Mouse (Mus musculus) ES-Bruce4 (cell line): ENCODE results near the gene Serp1. TPM values are rescaled to one million over a fixed set of nuclear protein-coding genes. Genes with fewer than 3 reads are reported as not detected.

Source experiments
- H3K27ac ChIP-seq: 2 replicates; pipeline ENCODE4 v1.5.1; 2012; ENCODE audit warnings: low read length, inconsistent platforms; ENCODE audit not compliant: insufficient read depth
- H3K27me3 ChIP-seq: 2 replicates; pipeline ENCODE4 v1.6.1; 2012; ENCODE audit warnings: mild to moderate bottlenecking, low read length, inconsistent platforms; ENCODE audit not compliant: control insufficient read depth, poor library complexity, insufficient read depth, severe bottlenecking
- H3K36me3 ChIP-seq: 2 replicates; pipeline ENCODE4 v1.6.1; 2012; ENCODE audit warnings: inconsistent platforms, mild to moderate bottlenecking, low read length, moderate library complexity; ENCODE audit not compliant: control insufficient read depth, poor library complexity, insufficient read depth, severe bottlenecking
- H3K4me1 ChIP-seq: one replicate; pipeline ENCODE4 v1.8.1; 2011; ENCODE audit warnings: low read length; ENCODE audit not compliant: control insufficient read depth, insufficient read depth
- H3K4me3 ChIP-seq: 2 replicates; pipeline ENCODE4 v1.5.1; 2011; ENCODE audit warnings: low read depth, mild to moderate bottlenecking, low read length
- H3K9ac ChIP-seq: 2 replicates; pipeline ENCODE4 v1.6.1; 2012; ENCODE audit warnings: low read depth, mild to moderate bottlenecking, inconsistent platforms; ENCODE audit not compliant: poor library complexity, severe bottlenecking
- H3K9me3 ChIP-seq: replicated peaks from 2 replicates; pipeline ENCODE4 v1.6.1; 2012; ENCODE audit warnings: mild to moderate bottlenecking, low read length, inconsistent platforms; ENCODE audit not compliant: control insufficient read depth, poor library complexity, insufficient read depth, severe bottlenecking
- CTCF ChIP-seq: IDR thresholded peaks from one replicate; pipeline ENCODE4 v1.8.1; 2011; ENCODE audit warnings: low read depth, low read length
- EP300 ChIP-seq: IDR thresholded peaks from 2 replicates; pipeline ENCODE4 v1.6.1; 2011; ENCODE audit warnings: low read depth, low read length; ENCODE audit not compliant: insufficient read depth
- POLR2A ChIP-seq: IDR thresholded peaks from one replicate; pipeline ENCODE4 v1.8.1; 2011; ENCODE audit warnings: low read length; ENCODE audit not compliant: insufficient read depth
- polyA plus RNA-seq: library from polyadenylated mRNA; stranded (reverse); fragments of >200 nt; gene quantifications from 2 replicates; pipeline ENCODE4 v1.2.4, GENCODE M21; 2011; ENCODE audit warnings: low read depth; ENCODE audit not compliant: missing spikeins, insufficient read depth, insufficient read length

The Serp1 gene
- polyA plus RNA-seq, 1 experiment, result 48.0 TPM

GRCm38 (mm10) chr3:58521361-58521760 lies 4.3 kb downstream of the Serp1 start:
- Histone ChIP-seq H3K27ac (no peak overlapping the region), H3K27me3 (no peaks in the 10 kb centered on the region), H3K4me1 (no peaks in the 10 kb centered on the region), H3K36me3 (peaks cover 27% of the 10 kb centered on the region), H3K9me3 (no peaks in the 10 kb centered on the region), H3K9ac (no peak overlapping the region), H3K4me3 (no peak overlapping the region)
- no peak for TF ChIP-seq POLR2A
- no peak for TF ChIP-seq CTCF
- TF ChIP-seq EP300, result no peak

GRCm38 (mm10) chr3:58520286-58520685 lies 5.4 kb downstream of the Serp1 start:
- Histone ChIP-seq H3K9ac (no peak overlapping the region), H3K4me1 (no peaks in the 10 kb centered on the region), H3K36me3 (peaks cover 27% of the 10 kb centered on the region), H3K4me3 (no peak overlapping the region), H3K27me3 (no peaks in the 10 kb centered on the region), H3K27ac (no peak overlapping the region), H3K9me3 (no peaks in the 10 kb centered on the region)
- TF ChIP-seq EP300 (no peak), CTCF (no peak), POLR2A (no peak)

GRCm38 (mm10) chr3:58519536-58519935 lies 6.2 kb downstream of the Serp1 start:
- no peaks in the 10 kb centered on the region for H3K9me3 ChIP-seq
- TF ChIP-seq CTCF (no peak), POLR2A (no peak), EP300 (no peak)

GRCm38 (mm10) chr3:58518962-58519361 lies 6.7 kb downstream of the Serp1 start:
- no peaks in the 10 kb centered on the region for H3K9me3 ChIP-seq
- TF ChIP-seq POLR2A (no peak), EP300 (no peak), CTCF (no peak)
- H3K4me3 ChIP-seq, result no peak overlapping the region
- no peaks in the 10 kb centered on the region for H3K27me3 ChIP-seq
- H3K27ac ChIP-seq, result no peak overlapping the region
- no peak overlapping the region for H3K9ac ChIP-seq
- peaks cover 24% of the 10 kb centered on the region for H3K36me3 ChIP-seq
- H3K4me1 ChIP-seq, result no peaks in the 10 kb centered on the region

More at GRCm38 (mm10) chr3:58519536-58519935, 6.2 kb downstream of the Serp1 start:
- Histone ChIP-seq H3K27me3 (no peaks in the 10 kb centered on the region), H3K9ac (no peak overlapping the region), H3K27ac (no peak overlapping the region), H3K4me3 (no peak overlapping the region), H3K4me1 (no peaks in the 10 kb centered on the region), H3K36me3 (peaks cover 27% of the 10 kb centered on the region)

GRCm38 (mm10) chr3:58517800-58518199 lies 7.9 kb downstream of the Serp1 start:
- H3K9ac ChIP-seq, result no peak overlapping the region
- H3K36me3 ChIP-seq, result peaks cover 13% of the 10 kb centered on the region
- no peaks in the 10 kb centered on the region for H3K27me3 ChIP-seq
- TF ChIP-seq POLR2A, result no peak
- no peak for TF ChIP-seq CTCF
- TF ChIP-seq EP300, result no peak
- H3K4me1 ChIP-seq, result no peaks in the 10 kb centered on the region
- H3K4me3 ChIP-seq, result no peak overlapping the region
- no peaks in the 10 kb centered on the region for H3K9me3 ChIP-seq
- H3K27ac ChIP-seq, result no peak overlapping the region

GRCm38 (mm10) chr3:58517258-58517657 lies 8.4 kb downstream of the Serp1 start:
- TF ChIP-seq CTCF (no peak), EP300 (no peak), POLR2A (no peak)
- Histone ChIP-seq H3K27me3 (no peaks in the 10 kb centered on the region), H3K4me3 (no peak overlapping the region), H3K9ac (no peak overlapping the region), H3K27ac (no peak overlapping the region), H3K9me3 (no peaks in the 10 kb centered on the region), H3K4me1 (no peaks in the 10 kb centered on the region), H3K36me3 (peaks cover 8% of the 10 kb centered on the region)
